Mouse (Mus musculus) CD4-positive, CD25-positive, alpha-beta regulatory T cell, adult 2 months (primary cell): Measurements from ENCODE around the gene Olfr592.
"Not testable (repeated sequence)": the region's sequence is repeated elsewhere in the genome, so short reads cannot be mapped to it uniquely, and the experiment has no call there.

Experiments used
- DNase-seq: peaks from one replicate; pipeline ENCODE4 v3.0.0-alpha.2; 2012; ENCODE audit warnings: low read depth, low spot score

Gene Olfr592

DNA sequence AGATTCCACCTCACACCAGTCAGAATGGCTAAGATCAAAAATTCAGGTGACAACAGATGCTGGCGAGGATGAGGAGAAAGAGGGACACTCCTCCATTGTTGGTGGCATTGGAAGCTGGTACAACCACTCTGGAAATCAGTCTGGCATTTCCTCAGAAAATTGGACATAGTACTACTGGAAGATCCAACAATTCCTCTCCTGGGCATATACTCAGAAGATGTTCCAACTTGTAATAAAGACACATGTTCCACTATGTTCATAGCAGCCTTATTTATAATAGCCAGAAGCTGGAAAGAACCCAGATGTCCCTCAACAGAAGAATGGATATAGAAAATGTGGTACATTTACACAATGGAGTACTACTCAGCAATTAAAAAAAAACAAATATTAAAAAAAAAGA is at the start of gene Olfr592:
Gene Olfr592, plus strand, starts transcription at position 301 of the 400 bp plus-strand sequence.
- not testable (repeated sequence) for DNase-seq

- no peak for DNase-seq
These were observed 44.0 kb upstream of the Olfr592 start, which contains the start of gene Olfr588-ps1 for GRCm38 (mm10) chr7:103140579-103140978. TSS of gene Olfr588-ps1 (plus strand) at chr7:103140879.

- no peak for DNase-seq
These were observed 28.3 kb upstream of the Olfr592 start, which contains the start of gene Olfr589 for GRCm38 (mm10) chr7:103156256-103156655. TSS of gene Olfr589 (minus strand) at chr7:103156356.

DNA sequence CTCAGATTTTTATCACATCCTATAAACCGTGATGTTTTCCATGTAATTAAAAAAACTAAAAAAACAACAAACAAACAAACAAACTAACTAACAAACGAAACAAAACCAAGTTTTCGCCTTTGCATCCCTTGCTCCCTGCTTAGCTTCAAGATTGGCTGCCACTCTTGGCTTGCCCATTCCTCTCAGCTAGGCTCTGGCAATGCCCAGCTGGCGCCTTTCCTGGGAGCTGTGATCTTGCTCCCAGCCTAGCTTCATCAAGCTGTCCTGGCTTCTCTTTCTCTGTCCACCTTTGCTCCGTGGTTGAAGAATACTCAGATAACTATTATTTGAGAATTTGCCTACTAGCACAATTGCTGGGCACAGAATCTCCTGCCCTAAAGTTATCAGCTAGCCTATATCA is 14.9 kb upstream of the Olfr592 start:
- no peak for DNase-seq

DNA sequence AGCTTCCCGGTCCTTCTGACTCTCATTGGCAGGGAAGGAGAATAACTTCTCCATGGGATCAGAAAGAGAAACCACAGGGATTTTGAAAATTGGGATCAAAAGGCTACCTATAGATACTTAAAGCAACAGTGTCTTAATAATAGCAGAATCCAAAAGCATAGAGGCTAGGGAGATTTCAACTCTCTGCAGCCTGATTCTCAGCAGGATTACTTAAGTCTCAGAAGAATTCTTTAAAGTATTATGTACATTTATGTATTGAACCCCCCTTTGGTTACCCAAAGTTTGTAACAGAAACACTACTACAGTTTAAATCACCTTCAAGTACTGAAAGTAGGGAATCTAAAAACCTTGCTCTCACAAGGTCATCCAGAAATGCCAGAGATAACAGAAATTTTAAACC is 6.4 kb upstream of the Olfr592 start, which contains the start of gene Olfr591:
Gene Olfr591, minus strand, starts transcription at position 101 of the 400 bp plus-strand sequence.
- no peak for DNase-seq

DNA sequence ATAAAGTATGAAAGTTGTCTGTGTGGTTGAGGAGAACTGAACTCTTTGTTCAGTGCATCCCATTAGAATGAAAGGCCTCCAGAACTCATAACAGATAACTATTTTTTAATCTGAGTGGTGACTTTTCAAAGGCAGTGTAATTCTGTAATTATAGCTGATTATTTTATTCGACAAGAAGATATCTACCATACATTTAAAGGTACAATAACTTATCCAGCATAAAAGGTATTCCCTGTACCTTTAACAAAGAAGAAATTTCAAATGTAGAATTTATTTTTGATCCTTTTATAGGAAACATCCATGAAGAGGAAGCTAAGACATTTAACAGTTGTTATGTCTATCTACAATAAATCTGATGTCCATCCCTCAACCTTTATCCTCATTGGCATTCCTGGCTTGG is 27.0 kb downstream of the Olfr592 start, which contains the start of gene Olfr593:
Gene Olfr593, plus strand, starts transcription at position 301 of the 400 bp plus-strand sequence.
- DNase-seq: no peak

DNA sequence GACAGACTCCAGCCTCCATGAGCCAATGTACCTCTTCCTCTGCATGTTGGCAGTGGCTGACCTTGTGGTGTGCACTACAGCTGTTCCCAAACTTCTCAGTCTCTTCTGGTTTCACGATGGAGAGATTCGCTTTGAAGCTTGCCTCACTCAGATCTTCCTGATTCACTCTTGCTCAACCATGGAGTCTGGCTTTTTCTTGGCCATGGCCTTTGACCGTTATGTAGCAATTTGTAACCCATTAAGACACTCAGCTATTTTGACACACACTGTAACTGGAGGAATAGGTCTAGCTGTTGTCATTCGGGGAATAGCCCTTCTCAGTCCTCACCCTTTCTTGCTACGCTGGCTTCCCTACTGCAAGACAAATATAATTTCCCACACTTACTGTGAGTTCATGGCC is 27.4 kb downstream of the Olfr592 start:
- DNase-seq: not testable (repeated sequence)

DNA sequence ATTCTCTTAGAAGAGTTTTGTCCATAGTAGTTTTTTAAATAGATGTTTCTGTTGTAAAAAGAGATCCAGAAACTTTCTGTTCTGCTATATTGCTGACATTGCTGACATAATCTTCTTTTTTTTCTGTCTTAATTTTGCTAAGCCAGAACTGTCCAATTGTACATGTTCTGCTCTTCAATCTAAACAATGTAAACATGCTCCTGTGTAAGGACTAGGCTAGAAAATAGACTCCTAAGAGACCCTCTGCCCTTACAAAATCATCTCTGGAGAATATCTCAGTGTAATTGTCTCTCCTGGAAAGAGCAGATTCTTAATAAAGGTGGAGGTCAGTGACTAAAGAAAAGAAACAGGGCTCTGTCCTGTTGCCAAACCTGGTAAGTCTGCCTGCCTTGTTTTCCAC is 32.1 kb downstream of the Olfr592 start, which contains the start of gene Olfr594:
Gene Olfr594, plus strand, starts transcription at position 301 of the 400 bp plus-strand sequence.
- DNase-seq: no peak
